Mouse (Mus musculus) MEL-GATA-1-ER (cell line): ENCODE measurements around the gene Card14.
"Not testable (repeated sequence)": the region's sequence is repeated elsewhere in the genome, so short reads cannot be mapped to it uniquely, and the experiment has no call there.

Experiments
- DNase-seq: peaks from one replicate; pipeline ENCODE4 v3.0.0-alpha.2; 2012; ENCODE audit warnings: low read depth; ENCODE audit errors: extremely low read depth

Gene Card14

GRCm38 (mm10) chr11:119355443-119356385 is 48.1 kb downstream of the Card14 start, which contains the start of the genes Sgsh and Slc26a11:
Gene Sgsh, minus strand, starts transcription at chr11:119355536.
Gene Slc26a11, plus strand, starts transcription at chr11:119355557.
- no peak for DNase-seq

- DNase-seq, result no peak
Measured at GRCm38 (mm10) chr11:119359089-119359488, 51.5 kb downstream of the Card14 start.

GRCm38 (mm10) chr11:119362769-119363533 is 55.4 kb downstream of the Card14 start:
- no peak for DNase-seq

- DNase-seq, result peak; percentile 52
Measured at GRCm38 (mm10) chr11:119363534-119364145, 56.1 kb downstream of the Card14 start.

GRCm38 (mm10) chr11:119375425-119375824 is 67.9 kb downstream of the Card14 start:
- no peak for DNase-seq

- no peak for DNase-seq
Measured at GRCm38 (mm10) chr11:119377326-119377725, 69.8 kb downstream of the Card14 start.

GRCm38 (mm10) chr11:119378551-119378950 is 71.0 kb downstream of the Card14 start:
- DNase-seq, result no peak

GRCm38 (mm10) chr11:119381631-119382337 is 74.2 kb downstream of the Card14 start:
- no peak for DNase-seq

GRCm38 (mm10) chr11:119382338-119382850 is 74.8 kb downstream of the Card14 start:
- DNase-seq, result no peak

- DNase-seq, result no peak
Measured at GRCm38 (mm10) chr11:119384904-119385303, 77.3 kb downstream of the Card14 start.

- DNase-seq, result no peak
Measured at GRCm38 (mm10) chr11:119386306-119386705, 78.7 kb downstream of the Card14 start.

- DNase-seq, result not testable (repeated sequence)
Measured at GRCm38 (mm10) chr11:119387273-119387672, 79.7 kb downstream of the Card14 start.

- DNase-seq, result no peak
Measured at GRCm38 (mm10) chr11:119389851-119390270, 82.3 kb downstream of the Card14 start.

GRCm38 (mm10) chr11:119390271-119391231 is 83.0 kb downstream of the Card14 start:
- DNase-seq, result no peak

GRCm38 (mm10) chr11:119391386-119392000 is 83.9 kb downstream of the Card14 start:
- peak; percentile 66 for DNase-seq

GRCm38 (mm10) chr11:119392001-119392614 is 84.5 kb downstream of the Card14 start:
- no peak for DNase-seq

- DNase-seq, result peak; percentile 49
Measured at GRCm38 (mm10) chr11:119392800-119393482, 85.4 kb downstream of the Card14 start, which contains the start of gene Rnf213. Gene Rnf213, plus strand, starts transcription at chr11:119393100.

GRCm38 (mm10) chr11:119393483-119393804 is 85.9 kb downstream of the Card14 start:
- no peak for DNase-seq
